Mouse (Mus musculus): ENCODE measurements around the gene Apob. TPM values are rescaled to one million over a fixed set of nuclear protein-coding genes. Genes with fewer than 3 reads are reported as not detected.

The Apob gene
- polyA plus RNA-seq, 1 experiment, result 0.01 TPM

GRCm38 (mm10) chr12:8031595-8032358, 54.3 kb downstream of the Apob start:
- Histone ChIP-seq H3K4me2 (ENCODE audit: low read depth) (no peak overlapping the region), H3K36me3 (ENCODE audit: control insufficient read depth, insufficient read depth) (no peaks in the 10 kb centered on the region), H3K79me2 (ENCODE audit: control insufficient read depth, insufficient read depth) (no peaks in the 10 kb centered on the region), H3K27me3 (ENCODE audit: control insufficient read depth, insufficient read depth, insufficient read length) (no peaks in the 10 kb centered on the region), H3K4me3 (no peak overlapping the region), H3ac (ENCODE audit: control insufficient read depth, insufficient read length) (no peak overlapping the region)
- no peak for TF ChIP-seq MAX (IDR thresholded peaks at IDR 0.05; ENCODE audit: low read depth)
- no peak for TF ChIP-seq POLR2AphosphoS2 (IDR thresholded peaks at IDR 0.05; ENCODE audit: insufficient read length, low read depth)
- TF ChIP-seq POLR2A (IDR thresholded peaks at IDR 0.05; ENCODE audit: insufficient read length, low read depth), result no peak
- no peak for TF ChIP-seq TCF3 (IDR thresholded peaks at IDR 0.05; ENCODE audit: insufficient read length, low read depth)
- TF ChIP-seq SRF (IDR thresholded peaks at IDR 0.05; ENCODE audit: control insufficient read depth, insufficient read length, low read depth), result no peak
- no peak for TF ChIP-seq E2F4 (IDR thresholded peaks at IDR 0.05; ENCODE audit: insufficient read depth)
- TF ChIP-seq MYOD1 (IDR thresholded peaks at IDR 0.05; ENCODE audit: control insufficient read depth in 1 of 3, insufficient read length in 2 of 3, low read depth in 2 of 3), result no peak
- no peak for TF ChIP-seq TCF12 (IDR thresholded peaks at IDR 0.05; ENCODE audit: insufficient read depth, poor library complexity, severe bottlenecking)
- no peak for TF ChIP-seq USF1 (IDR thresholded peaks at IDR 0.05; ENCODE audit: low read depth)
- TF ChIP-seq CEBPB (IDR thresholded peaks at IDR 0.05; ENCODE audit: insufficient read depth, poor library complexity, severe bottlenecking), result no peak
- TF ChIP-seq REST (IDR thresholded peaks at IDR 0.05; ENCODE audit: insufficient read depth, insufficient read length), result no peak
- no peak for TF ChIP-seq MYOG (IDR thresholded peaks at IDR 0.05; ENCODE audit: control insufficient read depth in 1 of 3, insufficient read depth in 1 of 3, insufficient read length in 2 of 3, low read depth in 2 of 3)

- H3ac ChIP-seq (ENCODE audit: control insufficient read depth, insufficient read length), result no peak overlapping the region
- H3K36me3 ChIP-seq (ENCODE audit: control insufficient read depth, insufficient read depth), result no peaks in the 10 kb centered on the region
- no peak overlapping the region for H3K4me3 ChIP-seq
- H3K79me2 ChIP-seq (ENCODE audit: control insufficient read depth, insufficient read depth), result no peaks in the 10 kb centered on the region
- H3K4me2 ChIP-seq (ENCODE audit: low read depth), result no peak overlapping the region
- no peak for TF ChIP-seq TCF12 (IDR thresholded peaks at IDR 0.05; ENCODE audit: insufficient read depth, poor library complexity, severe bottlenecking)
- TF ChIP-seq MAX (IDR thresholded peaks at IDR 0.05; ENCODE audit: low read depth), result no peak
- TF ChIP-seq MYOD1 (IDR thresholded peaks at IDR 0.05; ENCODE audit: control insufficient read depth in 1 of 3, insufficient read length in 2 of 3, low read depth in 2 of 3), result no peak
- TF ChIP-seq USF1 (IDR thresholded peaks at IDR 0.05; ENCODE audit: low read depth), result no peak
- TF ChIP-seq SRF (IDR thresholded peaks at IDR 0.05; ENCODE audit: control insufficient read depth, insufficient read length, low read depth), result no peak
- TF ChIP-seq MYOG (IDR thresholded peaks at IDR 0.05; ENCODE audit: control insufficient read depth in 1 of 3, insufficient read depth in 1 of 3, insufficient read length in 2 of 3, low read depth in 2 of 3), result no peak
- no peak for TF ChIP-seq E2F4 (IDR thresholded peaks at IDR 0.05; ENCODE audit: insufficient read depth)
- no peak for TF ChIP-seq CEBPB (IDR thresholded peaks at IDR 0.05; ENCODE audit: insufficient read depth, poor library complexity, severe bottlenecking)
- TF ChIP-seq REST (IDR thresholded peaks at IDR 0.05; ENCODE audit: insufficient read depth, insufficient read length), result no peak
- no peak for TF ChIP-seq POLR2A (IDR thresholded peaks at IDR 0.05; ENCODE audit: insufficient read length, low read depth)
- TF ChIP-seq POLR2AphosphoS2 (IDR thresholded peaks at IDR 0.05; ENCODE audit: insufficient read length, low read depth), result no peak
- no peak for TF ChIP-seq TCF3 (IDR thresholded peaks at IDR 0.05; ENCODE audit: insufficient read length, low read depth)
- no peaks in the 10 kb centered on the region for H3K27me3 ChIP-seq (ENCODE audit: control insufficient read depth, insufficient read depth, insufficient read length)
Observed at GRCm38 (mm10) chr12:8032359-8032755, 54.9 kb downstream of the Apob start.

- no peak overlapping the region for H3ac ChIP-seq (ENCODE audit: control insufficient read depth, insufficient read length)
- H3K79me2 ChIP-seq (ENCODE audit: control insufficient read depth, insufficient read depth), result no peaks in the 10 kb centered on the region
- no peaks in the 10 kb centered on the region for H3K36me3 ChIP-seq (ENCODE audit: control insufficient read depth, insufficient read depth)
- TF ChIP-seq MYOG (IDR thresholded peaks at IDR 0.05; ENCODE audit: control insufficient read depth in 1 of 3, insufficient read depth in 1 of 3, insufficient read length in 2 of 3, low read depth in 2 of 3) (no peak), POLR2AphosphoS2 (IDR thresholded peaks at IDR 0.05; ENCODE audit: insufficient read length, low read depth) (no peak), TCF3 (IDR thresholded peaks at IDR 0.05; ENCODE audit: insufficient read length, low read depth) (no peak), TCF12 (IDR thresholded peaks at IDR 0.05; ENCODE audit: insufficient read depth, poor library complexity, severe bottlenecking) (no peak), MAX (IDR thresholded peaks at IDR 0.05; ENCODE audit: low read depth) (no peak), MYOD1 (IDR thresholded peaks at IDR 0.05; ENCODE audit: control insufficient read depth in 1 of 3, insufficient read length in 2 of 3, low read depth in 2 of 3) (no peak), POLR2A (IDR thresholded peaks at IDR 0.05; ENCODE audit: insufficient read length, low read depth) (no peak), REST (IDR thresholded peaks at IDR 0.05; ENCODE audit: insufficient read depth, insufficient read length) (no peak), E2F4 (IDR thresholded peaks at IDR 0.05; ENCODE audit: insufficient read depth) (no peak), CEBPB (IDR thresholded peaks at IDR 0.05; ENCODE audit: insufficient read depth, poor library complexity, severe bottlenecking) (no peak), SRF (IDR thresholded peaks at IDR 0.05; ENCODE audit: control insufficient read depth, insufficient read length, low read depth) (no peak)
- H3K27me3 ChIP-seq (ENCODE audit: control insufficient read depth, insufficient read depth, insufficient read length), result no peaks in the 10 kb centered on the region
- no peak overlapping the region for H3K4me2 ChIP-seq (ENCODE audit: low read depth)
- H3K4me3 ChIP-seq, result no peak overlapping the region
Observed at GRCm38 (mm10) chr12:8038081-8038730, 60.8 kb downstream of the Apob start.

GRCm38 (mm10) chr12:8042626-8043394, 65.4 kb downstream of the Apob start:
- H3K36me3 ChIP-seq (ENCODE audit: control insufficient read depth, insufficient read depth), result no peaks in the 10 kb centered on the region
- no peak overlapping the region for H3ac ChIP-seq (ENCODE audit: control insufficient read depth, insufficient read length)
- H3K79me2 ChIP-seq (ENCODE audit: control insufficient read depth, insufficient read depth), result no peaks in the 10 kb centered on the region
- TF ChIP-seq MYOG (IDR thresholded peaks at IDR 0.05; ENCODE audit: control insufficient read depth in 1 of 3, insufficient read depth in 1 of 3, insufficient read length in 2 of 3, low read depth in 2 of 3) (no peak), POLR2A (IDR thresholded peaks at IDR 0.05; ENCODE audit: insufficient read length, low read depth) (no peak)
- H3K4me2 ChIP-seq (ENCODE audit: low read depth), result no peak overlapping the region
- H3K4me3 ChIP-seq, result no peak overlapping the region
- H3K27me3 ChIP-seq (ENCODE audit: control insufficient read depth, insufficient read depth, insufficient read length), result no peaks in the 10 kb centered on the region

All from myocyte (in vitro differentiated cells).